Mouse (Mus musculus): ENCODE measurements around the gene Tjp2.

GRCm38 (mm10) chr19:24123534-24124290 lies 101.1 kb downstream of the Tjp2 start:
- TF ChIP-seq CTCF (IDR thresholded peaks at IDR 0.05; ENCODE audit: low read depth) (no peak), EP300 (IDR thresholded peaks at IDR 0.05; ENCODE audit: low read depth) (no peak)
